Mouse (Mus musculus): Measurements from ENCODE around the gene Cnpy2. TPM values are rescaled to one million over a fixed set of nuclear protein-coding genes. Genes with fewer than 3 reads are reported as not detected.
"Not testable (repeated sequence)": the region's sequence is repeated elsewhere in the genome, so short reads cannot be mapped to it uniquely, and the experiment has no call there.

The Cnpy2 gene
- polyA plus RNA-seq, 1 experiment, result 46.6 TPM

DNA sequence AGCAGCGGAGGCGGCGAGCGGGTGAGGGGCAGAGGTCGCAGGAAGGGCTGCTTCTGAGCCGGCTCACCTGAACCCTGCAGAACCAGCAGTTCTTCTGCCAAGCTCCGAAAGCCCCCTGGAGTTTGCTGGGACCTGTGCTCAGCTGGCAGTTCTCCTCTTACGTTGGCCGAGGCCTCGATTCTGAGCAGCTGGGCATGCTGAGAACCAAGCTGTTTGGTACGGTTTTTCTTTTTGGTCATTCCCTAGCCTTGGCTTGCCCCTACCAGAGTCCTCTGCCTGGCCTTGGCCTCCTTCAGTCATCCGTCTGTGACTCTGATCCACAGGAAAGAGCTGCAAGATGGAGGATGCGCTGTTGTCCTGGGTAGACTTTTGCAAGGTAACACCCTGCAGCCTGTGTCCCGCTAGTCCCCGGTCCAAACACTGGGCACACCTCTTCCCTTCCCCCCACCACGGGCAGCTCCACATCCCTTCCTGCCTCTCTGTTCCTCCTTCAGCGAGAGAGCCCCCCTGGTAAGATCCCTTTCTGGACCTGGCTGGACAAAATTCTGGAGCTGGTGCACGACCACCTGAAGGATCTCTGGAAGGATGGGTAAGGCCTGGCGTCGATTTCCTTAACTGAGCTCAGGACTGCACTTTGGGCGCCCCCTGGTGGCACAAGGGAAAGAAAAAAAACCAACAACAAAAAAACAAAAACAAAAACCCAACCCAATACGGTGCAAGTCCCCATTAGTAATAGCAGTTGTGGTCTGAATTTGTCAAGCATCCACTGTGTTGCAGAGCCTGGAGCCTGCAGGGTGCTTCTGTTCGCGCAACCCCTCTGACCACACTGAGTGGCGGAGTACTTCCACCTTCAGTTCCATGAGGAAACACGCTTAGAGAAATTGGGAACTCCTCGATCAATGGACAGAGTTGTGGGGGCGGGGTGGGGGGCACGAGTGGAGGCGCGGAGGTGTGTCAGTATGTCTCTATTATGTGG, 38.4 kb upstream of the Cnpy2 start:
- peaks cover 2% of the 10 kb centered on the region; the same call in 1 of the 2 replicates for H3K4me1 ChIP-seq (ENCODE audit: control insufficient read depth, insufficient read depth, insufficient read length, low read length)
- H3K27me3 ChIP-seq (ENCODE audit: control insufficient read depth, insufficient read depth, low read length), result no peaks in the 10 kb centered on the region
- no peak overlapping the region for H3K27ac ChIP-seq (ENCODE audit: insufficient read depth, low read depth, low read length)
- TF ChIP-seq CTCF (IDR thresholded peaks at IDR 0.05; ENCODE audit: extremely low read depth, insufficient read length, insufficient replicate concordance, low read depth, low read length) (peak; percentile 71; the same call in 1 of the 2 replicates), POLR2A (IDR thresholded peaks at IDR 0.05; ENCODE audit: low read depth, low read length) (no peak)
- peaks cover 76% of the 10 kb centered on the region for H3K36me3 ChIP-seq (ENCODE audit: control insufficient read depth, insufficient read depth, low read length)
- WGBS, result 66% methylated on average over 31 of the region's 31 CpGs
- no peak overlapping the region for H3K4me3 ChIP-seq (ENCODE audit: low read depth, low read length)

DNA sequence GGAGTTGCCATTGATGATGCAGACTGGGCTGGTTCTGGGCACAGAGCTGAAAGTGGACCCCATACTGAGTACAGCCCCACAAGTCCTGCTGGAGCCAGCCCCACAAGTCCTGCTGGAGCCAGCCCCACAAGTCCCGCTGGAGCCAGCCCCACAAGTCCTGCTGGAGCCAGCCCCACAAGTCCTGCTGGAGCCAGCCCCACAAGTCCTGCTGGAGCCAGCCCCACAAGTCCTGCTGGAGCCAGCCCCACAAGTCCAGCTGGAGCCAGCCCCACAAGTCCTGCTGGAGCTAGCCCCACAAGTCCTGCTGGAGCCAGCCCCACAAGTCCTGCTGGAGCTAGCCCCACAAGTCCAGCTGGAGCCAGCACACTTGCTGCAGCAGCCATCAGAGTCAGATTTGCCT, 31.7 kb upstream of the Cnpy2 start:
- not testable (repeated sequence) for H3K27ac ChIP-seq (ENCODE audit: insufficient read depth, low read depth, low read length); H3K4me3 ChIP-seq (ENCODE audit: low read depth, low read length); H3K4me1 ChIP-seq (ENCODE audit: control insufficient read depth, insufficient read depth, insufficient read length, low read length); H3K27me3 ChIP-seq (ENCODE audit: control insufficient read depth, insufficient read depth, low read length)
- 94% methylated on average over 1 of the region's 1 CpGs for WGBS
- H3K36me3 ChIP-seq (ENCODE audit: control insufficient read depth, insufficient read depth, low read length), result peaks cover 57% of the 10 kb centered on the region

GRCm38 (mm10) chr10:128296370-128297090, 25.7 kb upstream of the Cnpy2 start:
- TF ChIP-seq POLR2A (IDR thresholded peaks at IDR 0.05; ENCODE audit: low read depth, low read length), result no peak
- TF ChIP-seq CTCF (IDR thresholded peaks at IDR 0.05; ENCODE audit: extremely low read depth, insufficient read length, insufficient replicate concordance, low read depth, low read length), result no peak
- H3K4me1 ChIP-seq (ENCODE audit: control insufficient read depth, insufficient read depth, insufficient read length, low read length), result no peaks in the 10 kb centered on the region
- no peak overlapping the region for H3K27ac ChIP-seq (ENCODE audit: insufficient read depth, low read depth, low read length)
- H3K36me3 ChIP-seq (ENCODE audit: control insufficient read depth, insufficient read depth, low read length), result peaks cover 17% of the 10 kb centered on the region
- 69% methylated on average over 13 of the region's 13 CpGs for WGBS
- no peaks in the 10 kb centered on the region for H3K27me3 ChIP-seq (ENCODE audit: control insufficient read depth, insufficient read depth, low read length)
- H3K4me3 ChIP-seq (ENCODE audit: low read depth, low read length), result no peak overlapping the region

DNA sequence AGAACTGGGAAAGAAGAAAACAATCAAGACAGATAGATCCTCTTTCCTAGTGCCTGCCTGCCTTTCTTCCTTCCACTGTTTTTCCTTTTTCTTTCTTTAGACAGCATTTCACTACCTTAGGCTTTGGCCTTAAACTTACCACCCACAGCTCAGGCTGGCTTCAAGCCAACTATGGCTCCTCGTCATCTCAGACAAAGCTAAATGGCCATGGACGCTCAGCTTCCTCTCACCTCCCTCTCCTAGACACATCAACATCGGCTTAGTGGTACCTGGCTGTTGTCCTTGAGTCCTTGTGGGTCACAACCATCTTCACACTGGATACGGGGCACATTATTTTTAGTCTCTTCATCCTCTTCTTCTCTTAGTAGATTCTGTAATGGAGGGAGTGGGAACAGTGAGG, 25.0 kb upstream of the Cnpy2 start:
- H3K27me3 ChIP-seq (ENCODE audit: control insufficient read depth, insufficient read depth, low read length), result no peaks in the 10 kb centered on the region
- no peak overlapping the region for H3K4me3 ChIP-seq (ENCODE audit: low read depth, low read length)
- peaks cover 11% of the 10 kb centered on the region for H3K36me3 ChIP-seq (ENCODE audit: control insufficient read depth, insufficient read depth, low read length)
- H3K4me1 ChIP-seq (ENCODE audit: control insufficient read depth, insufficient read depth, insufficient read length, low read length), result no peaks in the 10 kb centered on the region; the same call in 1 of the 2 replicates
- TF ChIP-seq POLR2A (IDR thresholded peaks at IDR 0.05; ENCODE audit: low read depth, low read length), result no peak
- TF ChIP-seq CTCF (IDR thresholded peaks at IDR 0.05; ENCODE audit: extremely low read depth, insufficient read length, insufficient replicate concordance, low read depth, low read length), result no peak
- 72% methylated on average over 4 of the region's 4 CpGs for WGBS
- H3K27ac ChIP-seq (ENCODE audit: insufficient read depth, low read depth, low read length), result no peak overlapping the region

DNA sequence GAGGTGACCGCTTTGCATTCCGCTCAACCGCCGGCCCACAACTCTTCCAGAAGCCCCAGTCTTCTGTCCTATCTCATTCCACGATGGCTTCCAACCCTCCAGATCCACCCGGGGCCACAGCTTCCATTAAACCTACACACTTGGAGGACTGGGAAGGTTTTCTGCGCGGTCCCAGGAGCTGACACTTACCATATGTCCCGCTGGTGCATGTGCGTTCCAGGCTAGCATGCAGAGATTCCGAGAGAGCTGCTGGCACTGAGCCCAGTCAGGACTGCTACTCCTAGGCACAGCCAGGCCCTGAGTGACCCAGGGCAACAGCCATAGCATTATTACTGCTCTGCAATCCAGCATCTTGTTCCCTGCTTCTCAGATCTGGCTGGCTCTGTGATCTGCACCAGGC, 24.6 kb upstream of the Cnpy2 start:
- no peak overlapping the region for H3K4me3 ChIP-seq (ENCODE audit: low read depth, low read length)
- H3K4me1 ChIP-seq (ENCODE audit: control insufficient read depth, insufficient read depth, insufficient read length, low read length), result no peaks in the 10 kb centered on the region; the same call in 1 of the 2 replicates
- peaks cover 7% of the 10 kb centered on the region; the same call in 1 of the 2 replicates for H3K36me3 ChIP-seq (ENCODE audit: control insufficient read depth, insufficient read depth, low read length)
- no peak for TF ChIP-seq CTCF (IDR thresholded peaks at IDR 0.05; ENCODE audit: extremely low read depth, insufficient read length, insufficient replicate concordance, low read depth, low read length)
- TF ChIP-seq POLR2A (IDR thresholded peaks at IDR 0.05; ENCODE audit: low read depth, low read length), result no peak
- WGBS, result 70% methylated on average over 11 of the region's 11 CpGs
- H3K27me3 ChIP-seq (ENCODE audit: control insufficient read depth, insufficient read depth, low read length), result no peaks in the 10 kb centered on the region
- no peak overlapping the region for H3K27ac ChIP-seq (ENCODE audit: insufficient read depth, low read depth, low read length)

DNA sequence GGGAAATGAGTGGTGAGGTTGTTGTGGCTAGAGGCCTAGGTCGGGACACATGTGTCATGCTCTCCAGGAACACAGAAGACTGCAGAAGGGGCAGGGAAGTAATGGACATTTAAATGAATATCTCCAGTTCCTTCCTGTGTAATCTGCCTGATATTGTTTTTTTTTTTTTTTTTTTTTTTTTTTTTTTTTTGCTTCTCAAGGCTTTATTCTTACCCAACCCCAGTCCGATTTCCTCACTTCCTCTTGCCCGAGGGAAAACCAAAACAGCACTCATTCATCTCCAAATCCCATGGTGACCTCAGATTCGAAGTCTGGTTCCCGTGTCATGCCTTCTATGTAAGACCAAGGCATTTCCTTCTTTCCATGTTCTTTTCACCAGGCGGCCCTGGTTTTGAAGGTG, 24.0 kb upstream of the Cnpy2 start:
- Histone ChIP-seq H3K27ac (ENCODE audit: insufficient read depth, low read depth, low read length) (no peak overlapping the region), H3K36me3 (ENCODE audit: control insufficient read depth, insufficient read depth, low read length) (0 out of 2 replicates have a peak, but pooled peaks cover 3% of the 10 kb centered on the region), H3K27me3 (ENCODE audit: control insufficient read depth, insufficient read depth, low read length) (no peaks in the 10 kb centered on the region), H3K4me3 (ENCODE audit: low read depth, low read length) (no peak overlapping the region), H3K4me1 (ENCODE audit: control insufficient read depth, insufficient read depth, insufficient read length, low read length) (no peaks in the 10 kb centered on the region; the same call in 1 of the 2 replicates)
- TF ChIP-seq POLR2A (IDR thresholded peaks at IDR 0.05; ENCODE audit: low read depth, low read length) (no peak), CTCF (IDR thresholded peaks at IDR 0.05; ENCODE audit: extremely low read depth, insufficient read length, insufficient replicate concordance, low read depth, low read length) (no peak)
- WGBS, result 68% methylated on average over 6 of the region's 6 CpGs

DNA sequence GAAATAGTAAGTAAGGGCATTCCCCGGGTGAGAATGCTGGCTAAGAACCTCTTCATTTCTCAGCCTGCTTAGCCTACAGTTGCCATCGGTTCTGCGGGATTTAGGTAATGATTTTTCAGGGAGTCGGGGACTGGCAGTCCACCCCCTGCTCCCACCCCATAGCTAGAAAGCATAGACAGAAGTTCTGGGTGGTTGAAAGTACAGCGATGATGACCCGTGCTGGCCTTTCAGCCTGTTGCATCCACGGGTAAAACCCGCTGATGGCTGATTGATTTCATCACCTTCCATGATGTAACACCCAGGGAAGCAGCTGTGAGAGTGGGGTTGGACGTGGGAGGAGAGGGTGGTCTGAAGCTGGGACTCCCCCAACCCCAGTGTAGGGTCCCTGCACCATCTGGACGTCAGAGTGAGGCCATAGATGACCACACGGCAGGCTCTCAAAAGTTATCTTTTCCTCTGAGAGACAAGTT, 23.5 kb upstream of the Cnpy2 start, which contains the start of gene Il23a:
Gene Il23a (minus strand): TSS at position 51 of the 470 bp plus-strand sequence.
- peaks cover 1% of the 10 kb centered on the region; the same call in 1 of the 2 replicates for H3K4me1 ChIP-seq (ENCODE audit: control insufficient read depth, insufficient read depth, insufficient read length, low read length)
- H3K36me3 ChIP-seq (ENCODE audit: control insufficient read depth, insufficient read depth, low read length), result 0 out of 2 replicates have a peak, but pooled peaks cover under 1% of the 10 kb centered on the region
- H3K27me3 ChIP-seq (ENCODE audit: control insufficient read depth, insufficient read depth, low read length), result no peaks in the 10 kb centered on the region
- no peak within 1 kb of the TSS for H3K27ac ChIP-seq (ENCODE audit: insufficient read depth, low read depth, low read length)
- TF ChIP-seq POLR2A (IDR thresholded peaks at IDR 0.05; ENCODE audit: low read depth, low read length) (no peak), CTCF (IDR thresholded peaks at IDR 0.05; ENCODE audit: extremely low read depth, insufficient read length, insufficient replicate concordance, low read depth, low read length) (no peak)
- 78% methylated on average over 11 of the region's 11 CpGs for WGBS
- H3K4me3 ChIP-seq (ENCODE audit: low read depth, low read length), result no peak within 1 kb of the TSS

Measured in small intestine, adult 2 months (tissue).